Mouse (Mus musculus) bone marrow macrophage, adult 2 months (primary cell): ENCODE data around the gene Wfdc15a.
"Not testable (repeated sequence)": the region's sequence is repeated elsewhere in the genome, so short reads cannot be mapped to it uniquely, and the experiment has no call there.

Experiments used
- CTCF ChIP-seq: IDR thresholded peaks from 2 replicates; pipeline ENCODE4 v1.5.1; 2012; ENCODE audit warnings: low read depth, mild to moderate bottlenecking, low read length, moderate library complexity
- POLR2A ChIP-seq: IDR thresholded peaks from 2 replicates; pipeline ENCODE4 v1.6.1; 2012; ENCODE audit warnings: mild to moderate bottlenecking, low read depth, low read length, borderline replicate concordance

DNA sequence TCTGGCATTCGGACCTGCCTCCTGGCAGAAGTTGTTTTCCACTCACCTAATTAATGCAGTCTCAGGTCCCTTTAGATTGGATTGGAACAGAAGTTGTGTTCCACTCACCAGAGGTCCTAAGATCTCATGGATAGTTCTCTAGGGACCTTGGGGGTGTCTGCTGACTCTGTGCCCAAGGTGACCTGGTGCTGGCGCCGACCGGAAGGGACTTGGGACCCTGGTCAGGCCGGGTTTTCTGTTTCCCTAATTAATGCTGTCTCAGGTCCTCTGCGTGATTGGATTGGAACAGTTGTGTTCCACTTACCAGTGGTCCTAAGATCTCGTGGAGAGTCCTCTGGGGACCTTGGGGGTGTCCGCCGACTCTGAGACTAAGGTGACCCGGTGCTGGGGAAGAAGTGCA lies 6.1 kb upstream of the Wfdc15a start:
- not testable (repeated sequence) for TF ChIP-seq CTCF, POLR2A
